Mouse (Mus musculus) embryonic facial prominence, embryonic 10.5 days (tissue): ENCODE results near the gene Edf1. TPM values are rescaled to one million over a fixed set of nuclear protein-coding genes. Genes with fewer than 3 reads are reported as not detected.

Experiments
- DNase-seq: peaks from one replicate; pipeline ENCODE4 v3.0.0-alpha.2; 2017; ENCODE audit warnings: low spot score
- H3K27ac ChIP-seq: fragments of 300-500 bp; sonication (generic); replicated peaks from 2 replicates; pipeline ENCODE4 v1.5.1; 2016; ENCODE audit warnings: mild to moderate bottlenecking
- H3K27me3 ChIP-seq: fragments of 300-500 bp; sonication (generic); replicated peaks from 2 replicates; pipeline ENCODE4 v1.6.1; 2016; ENCODE audit warnings: low read depth, mild to moderate bottlenecking; ENCODE audit not compliant: poor library complexity, severe bottlenecking
- H3K36me3 ChIP-seq: fragments of 300-500 bp; sonication (generic); replicated peaks from 2 replicates; pipeline ENCODE4 v1.6.1; 2016; ENCODE audit warnings: mild to moderate bottlenecking, moderate library complexity
- H3K4me1 ChIP-seq: fragments of 300-500 bp; sonication (generic); 2 replicates; pipeline ENCODE4 v1.6.1; 2016
- H3K4me3 ChIP-seq: fragments of 300-500 bp; sonication (generic); 2 replicates; pipeline ENCODE4 v1.5.1; 2016; ENCODE audit warnings: mild to moderate bottlenecking, moderate library complexity
- H3K9me3 ChIP-seq: fragments of 300-500 bp; sonication (generic); 2 replicates; pipeline ENCODE4 v1.6.1; 2016; ENCODE audit warnings: mild to moderate bottlenecking
- WGBS: fragments of 180-500 bp; shearing (Covaris S2); methylation state at CpG from one replicate; pipeline ENCODE4 v1.1.7; 2016; 5-methylcytosine and 5-hydroxymethylcytosine counted together
- polyA plus RNA-seq: library from polyadenylated mRNA; unstranded; fragments of >200 nt; fragmentation: Nextera tagmentation; extraction: Ambion mirVana; gene quantifications from 2 replicates; pipeline ENCODE4 v1.2.1, GENCODE M21; 2016

Gene Edf1
- polyA plus RNA-seq, result 310 and 316 TPM in 2 replicates

DNA sequence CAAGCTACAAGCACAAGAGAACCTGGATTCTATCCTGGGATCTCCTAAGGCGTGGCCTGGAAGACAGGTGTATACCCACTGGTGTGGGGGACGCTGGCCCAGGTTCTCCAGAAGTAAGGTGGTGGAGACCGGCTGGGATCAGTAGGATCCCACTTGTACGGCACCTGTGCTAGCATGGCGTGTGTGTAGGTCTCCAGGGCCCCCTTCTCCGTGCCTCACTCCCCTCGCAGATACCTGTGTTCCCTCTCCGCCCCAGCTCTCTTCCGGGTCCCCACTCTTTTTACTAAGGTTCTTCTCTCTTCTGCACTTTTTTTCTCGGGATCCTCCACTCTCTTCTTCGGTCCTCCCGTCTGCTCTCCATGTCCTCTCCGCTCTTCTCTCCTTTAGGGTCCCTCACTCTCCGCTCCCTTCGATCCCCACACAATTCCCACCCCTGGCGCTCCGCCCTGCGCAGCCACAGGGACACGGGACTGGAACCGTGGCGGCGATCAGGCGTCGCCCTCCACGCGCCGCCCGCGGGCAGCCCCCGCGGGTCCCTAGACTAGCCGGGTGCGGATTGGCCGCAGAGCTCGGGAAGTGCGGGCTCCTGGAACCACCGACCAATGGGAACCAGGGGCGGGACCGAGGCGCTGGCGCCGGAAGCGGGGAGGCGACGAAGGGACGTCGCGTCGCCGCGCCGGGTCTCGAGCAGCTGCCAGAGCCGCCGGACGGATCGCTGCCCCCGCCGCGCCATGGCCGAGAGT, at the start of gene Edf1:
TSS of gene Edf1 (plus strand) at position 627 of the 743 bp plus-strand sequence.
- Histone ChIP-seq H3K27me3 (no peaks in the 10 kb centered on the region), H3K9me3 (no peaks in the 10 kb centered on the region), H3K27ac (peak within 1 kb of the TSS; percentile 88), H3K36me3 (peaks cover 30% of the 10 kb centered on the region), H3K4me1 (peaks cover 27% of the 10 kb centered on the region), H3K4me3 (peak within 1 kb of the TSS; percentile 89)
- DNase-seq, result peak; percentile 96
- WGBS, result under 1% methylated on average over 61 of the region's 61 CpGs

DNA sequence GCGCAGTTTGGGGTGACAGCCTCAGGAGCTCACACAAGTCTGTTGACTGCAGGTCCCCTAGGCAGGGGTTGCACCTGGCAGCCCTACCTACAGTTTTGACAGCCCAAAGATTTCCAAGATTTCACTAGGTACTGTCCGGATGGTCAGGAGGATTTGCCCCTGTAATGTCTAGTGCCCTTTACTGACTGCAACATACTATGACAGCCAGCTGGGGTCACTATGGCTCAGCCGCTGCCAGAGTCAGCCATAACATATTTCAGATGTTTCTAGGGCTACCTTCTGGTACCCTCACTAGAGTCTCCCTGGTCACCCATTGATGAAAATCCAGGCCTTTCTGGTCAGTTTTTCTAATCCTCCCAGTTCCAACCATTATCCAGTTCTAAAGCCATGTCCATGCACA, 47.7 kb upstream of the Edf1 start:
- no peak overlapping the region for H3K27ac ChIP-seq
- no peaks in the 10 kb centered on the region for H3K9me3 ChIP-seq
- H3K27me3 ChIP-seq, result no peaks in the 10 kb centered on the region
- H3K4me3 ChIP-seq, result no peak overlapping the region
- DNase-seq, result no peak
- 67% methylated on average over 3 of the region's 3 CpGs for WGBS
- H3K4me1 ChIP-seq, result 0 out of 2 replicates have a peak, but pooled peaks cover 4% of the 10 kb centered on the region
- peaks cover 13% of the 10 kb centered on the region for H3K36me3 ChIP-seq

GRCm38 (mm10) chr2:25526510-25527302, 30.9 kb upstream of the Edf1 start:
- DNase-seq, result no peak
- Histone ChIP-seq H3K9me3 (no peaks in the 10 kb centered on the region), H3K27me3 (no peaks in the 10 kb centered on the region), H3K36me3 (peaks cover 98% of the 10 kb centered on the region), H3K27ac (no peak overlapping the region), H3K4me3 (no peak overlapping the region), H3K4me1 (no peaks in the 10 kb centered on the region)
- 89% methylated on average over 9 of the region's 9 CpGs for WGBS

GRCm38 (mm10) chr2:25533707-25534106, 23.9 kb upstream of the Edf1 start:
- H3K4me1 ChIP-seq, result no peaks in the 10 kb centered on the region
- H3K36me3 ChIP-seq, result peaks cover 100% of the 10 kb centered on the region
- no peak for DNase-seq

GRCm38 (mm10) chr2:25534178-25534865, 23.3 kb upstream of the Edf1 start:
- no peak for DNase-seq
- H3K27ac ChIP-seq, result no peak overlapping the region
- 86% methylated on average over 3 of the region's 3 CpGs for WGBS
- H3K36me3 ChIP-seq, result peaks cover 99% of the 10 kb centered on the region
- no peak overlapping the region for H3K4me3 ChIP-seq
- no peaks in the 10 kb centered on the region for H3K27me3 ChIP-seq
- no peaks in the 10 kb centered on the region for H3K9me3 ChIP-seq
- H3K4me1 ChIP-seq, result no peaks in the 10 kb centered on the region

More at GRCm38 (mm10) chr2:25533707-25534106, 23.9 kb upstream of the Edf1 start:
- Histone ChIP-seq H3K9me3 (no peaks in the 10 kb centered on the region), H3K27ac (no peak overlapping the region), H3K27me3 (no peaks in the 10 kb centered on the region), H3K4me3 (no peak overlapping the region)
- WGBS, result 89% methylated on average over 2 of the region's 2 CpGs

DNA sequence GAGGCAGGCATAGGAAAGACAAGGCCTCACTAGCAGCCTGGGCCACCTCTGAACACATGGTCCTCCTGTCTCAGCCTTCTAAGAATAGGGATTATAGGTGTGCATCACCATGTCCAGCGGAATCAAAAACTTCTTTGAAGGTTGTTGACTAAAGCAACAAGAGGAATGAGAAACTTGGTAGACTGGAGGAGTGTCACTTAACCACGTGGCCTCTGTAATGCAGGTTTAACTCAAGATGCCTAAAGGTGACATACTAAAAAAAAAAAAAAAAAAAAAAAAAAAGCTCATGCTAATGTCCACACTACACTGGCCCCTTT, 22.8 kb upstream of the Edf1 start:
- no peak for DNase-seq
- Histone ChIP-seq H3K27ac (no peak overlapping the region), H3K27me3 (no peaks in the 10 kb centered on the region), H3K36me3 (peaks cover 99% of the 10 kb centered on the region), H3K9me3 (no peaks in the 10 kb centered on the region), H3K4me3 (no peak overlapping the region), H3K4me1 (no peaks in the 10 kb centered on the region)
- 96% methylated on average over 2 of the region's 2 CpGs for WGBS

GRCm38 (mm10) chr2:25536531-25536930, 21.1 kb upstream of the Edf1 start:
- Histone ChIP-seq H3K27me3 (no peaks in the 10 kb centered on the region), H3K36me3 (peaks cover 92% of the 10 kb centered on the region)
- 92% methylated on average over 8 of the region's 8 CpGs for WGBS

DNA sequence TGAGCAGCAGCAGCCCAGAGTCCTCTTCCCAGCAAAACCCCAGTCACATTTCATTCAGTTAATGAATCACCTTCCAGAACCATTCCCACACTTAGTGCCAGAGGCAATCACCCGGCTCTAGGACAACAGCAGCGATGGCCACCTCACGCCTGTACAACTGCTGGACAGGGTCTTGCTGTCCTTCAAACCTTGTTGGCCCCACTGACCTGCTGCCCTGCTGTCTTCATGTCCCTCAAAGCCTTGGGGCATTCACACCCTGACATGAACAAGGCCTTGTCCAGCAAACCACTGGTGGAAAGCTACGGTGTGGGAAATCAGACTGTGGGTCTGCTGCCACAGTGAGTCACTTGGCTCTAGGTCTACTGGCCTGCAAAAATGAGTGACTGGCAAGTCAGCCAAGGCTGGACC, 17.1 kb upstream of the Edf1 start:
- Histone ChIP-seq H3K4me3 (no peak overlapping the region), H3K27me3 (no peaks in the 10 kb centered on the region), H3K36me3 (peaks cover 66% of the 10 kb centered on the region), H3K4me1 (peaks cover 15% of the 10 kb centered on the region), H3K9me3 (no peaks in the 10 kb centered on the region), H3K27ac (no peak overlapping the region)
- 92% methylated on average over 4 of the region's 4 CpGs for WGBS
- DNase-seq, result no peak

More at GRCm38 (mm10) chr2:25536531-25536930, 21.1 kb upstream of the Edf1 start:
- DNase-seq, result no peak
- H3K27ac ChIP-seq, result no peak overlapping the region
- H3K4me3 ChIP-seq, result no peak overlapping the region
- H3K4me1 ChIP-seq, result no peaks in the 10 kb centered on the region; the same call in 1 of the 2 replicates
- H3K9me3 ChIP-seq, result no peaks in the 10 kb centered on the region

GRCm38 (mm10) chr2:25541644-25542367, 15.8 kb upstream of the Edf1 start:
- Histone ChIP-seq H3K4me1 (peaks cover 21% of the 10 kb centered on the region), H3K36me3 (peaks cover 54% of the 10 kb centered on the region), H3K27ac (no peak overlapping the region), H3K4me3 (no peak overlapping the region), H3K9me3 (no peaks in the 10 kb centered on the region), H3K27me3 (no peaks in the 10 kb centered on the region)
- no peak for DNase-seq
- 88% methylated on average over 10 of the region's 10 CpGs for WGBS

DNA sequence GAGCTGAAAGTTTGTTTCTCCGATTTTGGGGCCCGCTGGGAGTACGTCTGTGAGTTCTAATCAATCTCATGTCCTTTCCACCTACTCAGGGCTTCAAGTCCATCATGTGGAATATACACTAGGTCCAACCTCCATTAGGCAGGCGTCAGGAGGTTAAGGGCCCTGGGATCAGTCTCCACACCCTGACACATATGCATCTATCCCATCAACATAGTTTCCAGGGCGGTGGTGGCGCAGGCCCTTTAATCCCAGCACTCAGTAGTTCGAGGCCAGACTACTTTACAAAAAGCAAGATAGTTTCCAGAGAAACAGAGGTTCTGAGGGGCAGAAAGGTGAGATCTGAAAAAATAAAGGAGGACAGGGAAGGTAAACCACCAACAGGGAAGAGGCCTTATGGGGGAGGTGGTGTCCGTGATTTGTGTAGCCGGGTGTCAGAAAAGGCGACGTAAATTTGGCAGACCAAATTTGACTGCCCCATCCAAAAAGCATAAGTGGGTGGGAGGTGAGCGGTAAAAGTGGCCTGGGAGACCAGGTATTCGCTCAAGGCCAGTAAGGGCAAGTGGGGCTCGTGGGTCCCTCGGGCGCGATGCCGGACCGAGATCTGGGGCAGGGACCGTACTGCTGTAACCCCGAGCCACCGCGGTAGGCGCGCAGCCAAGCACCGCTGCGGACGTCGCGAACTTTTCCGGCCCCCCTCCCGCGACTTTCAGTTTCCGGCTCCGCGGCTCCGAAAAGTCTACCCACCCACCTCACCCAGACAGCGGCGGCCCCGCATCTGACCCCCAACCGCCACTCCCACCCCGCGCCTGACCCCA, 11.4 kb upstream of the Edf1 start:
- 10% methylated on average over 43 of the region's 43 CpGs for WGBS

DNA sequence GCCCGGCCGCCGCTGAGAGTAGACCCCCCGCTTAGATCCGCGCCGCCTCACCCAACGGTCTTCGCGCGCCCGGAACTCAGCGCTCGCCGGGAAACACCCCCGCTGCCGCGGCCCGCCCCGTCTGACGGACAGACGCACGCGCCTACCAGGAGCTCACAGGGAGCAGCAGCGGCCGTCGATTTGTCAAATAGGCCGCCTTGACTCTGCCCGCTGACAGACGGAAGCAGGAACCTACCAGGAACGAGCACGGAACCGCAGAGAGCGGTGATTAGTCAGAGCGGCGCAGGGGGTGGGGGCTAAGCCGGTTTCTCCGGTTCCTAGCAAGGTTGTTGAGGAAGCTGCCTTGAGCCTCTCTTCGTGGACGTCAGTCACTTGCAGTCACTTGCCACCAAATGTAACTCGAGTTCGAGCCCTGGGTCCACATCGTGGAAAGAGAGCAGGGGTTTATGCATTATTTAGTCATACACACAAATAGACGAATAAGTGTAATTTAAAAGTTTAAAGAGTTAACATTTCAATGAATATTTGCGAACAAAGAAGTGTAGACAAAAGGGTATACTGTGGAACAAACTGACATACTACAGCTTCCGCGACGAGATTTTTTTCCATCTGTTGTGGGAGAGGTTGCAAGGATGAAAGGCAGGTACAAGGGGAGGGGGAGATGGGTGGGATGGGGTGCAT, 10.7 kb upstream of the Edf1 start, which contains the start of gene Traf2:
TSS of gene Traf2 (minus strand) at position 130 of the 681 bp plus-strand sequence.
- DNase-seq, result peak; percentile 99
- H3K27me3 ChIP-seq, result no peaks in the 10 kb centered on the region
- H3K27ac ChIP-seq, result peak within 1 kb of the TSS; percentile 91
- H3K4me1 ChIP-seq, result peaks cover 21% of the 10 kb centered on the region
- WGBS, result 3% methylated on average over 48 of the region's 48 CpGs
- no peaks in the 10 kb centered on the region for H3K9me3 ChIP-seq
- H3K4me3 ChIP-seq, result peak within 1 kb of the TSS; percentile 60
- peaks cover 15% of the 10 kb centered on the region; the same call in 1 of the 2 replicates for H3K36me3 ChIP-seq

More for the DNA sequence above, 11.4 kb upstream of the Edf1 start:
- no peaks in the 10 kb centered on the region for H3K27me3 ChIP-seq
- no peaks in the 10 kb centered on the region for H3K9me3 ChIP-seq
- peak overlapping the region; percentile 91 for H3K27ac ChIP-seq
- H3K36me3 ChIP-seq, result peaks cover 15% of the 10 kb centered on the region; the same call in 1 of the 2 replicates
- DNase-seq, result no peak
- peak overlapping the region; percentile 60 for H3K4me3 ChIP-seq
- peaks cover 25% of the 10 kb centered on the region for H3K4me1 ChIP-seq
